9 mouse cellular contexts compared by ENCODE assay signal in the genomic region with DNA sequence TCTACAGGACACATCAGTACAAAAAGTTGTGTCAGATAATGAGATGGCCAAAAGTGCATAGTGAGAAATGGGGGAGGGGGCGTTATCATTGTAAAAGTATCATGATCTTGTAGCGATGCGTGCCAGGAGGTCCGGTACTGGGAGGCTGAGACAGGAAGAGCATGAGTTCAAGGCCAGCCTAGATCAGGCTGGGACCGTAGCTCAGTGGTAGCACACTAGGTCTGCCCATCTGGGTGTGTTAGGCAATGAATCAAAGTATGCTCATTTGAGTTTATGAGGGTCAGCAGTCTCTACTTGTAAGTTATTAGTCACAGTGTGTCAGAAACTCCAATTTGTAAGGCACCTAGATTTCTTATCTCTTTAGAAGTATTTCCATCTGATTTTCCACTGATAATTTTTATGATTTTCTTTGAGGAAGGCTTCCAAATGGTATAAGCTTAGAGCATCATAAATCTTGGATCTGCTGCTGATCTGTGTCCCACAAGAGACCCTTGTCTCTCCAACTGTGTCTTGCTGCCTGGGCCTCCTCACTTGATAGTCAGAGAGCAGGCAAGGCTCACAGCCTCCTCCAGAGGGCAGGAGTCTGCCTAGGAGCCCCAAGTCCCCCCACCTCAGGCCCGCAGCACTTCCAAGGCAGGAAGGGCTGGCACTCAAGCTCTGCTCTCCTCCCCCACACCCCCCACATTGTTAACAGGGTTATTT. TPM values are rescaled to one million over a fixed set of nuclear protein-coding genes. Genes with fewer than 3 reads are reported as not detected.
DNase-seq lines count a peak whose midpoint lies in the region; TF ChIP-seq lines count a peak whose summit lies in the region.
"Had no signal": no experiment of that assay in that cellular context is flagged by ENCODE, and none has a peak within 500 bp of the region (broad histone marks: within the 10 kb centered on the region; RNA-seq: fewer than 3 reads in every experiment).

No protein-coding gene starts in this region.

- peak; percentile 37; the same call in 1 of the 2 replicates for TF ChIP-seq CTCF in small intestine, adult 2 months (IDR thresholded peaks at IDR 0.05; ENCODE audit: extremely low read depth, insufficient read length, insufficient replicate concordance, low read depth, low read length)

- H3K27me3 ChIP-seq in small intestine, adult 2 months (ENCODE audit: control insufficient read depth, insufficient read depth, low read length) = no peaks in the 10 kb centered on the region
- H3K27me3 ChIP-seq: Patski had no signal

- TF ChIP-seq POLR2A in small intestine, adult 2 months (IDR thresholded peaks at IDR 0.05; ENCODE audit: low read depth, low read length) = no peak

- 78% methylated on average over 6 of the region's 6 CpGs for WGBS in small intestine, adult 2 months

- peak; percentile 35 for DNase-seq in embryo, embryonic 10 days (ENCODE audit: low spot score)
- DNase-seq in embryo, embryonic 9.5 days (ENCODE audit: extremely low spot score) = no peak
- DNase-seq in right cerebral cortex, postnatal 14 days = peak; percentile 26
- DNase-seq in right cerebral cortex, adult 18-20 months = no peak
- DNase-seq in heart, postnatal 10 days = peak; percentile 32 to 41
- no peak for DNase-seq in gastrocnemius, adult 8-10 months (ENCODE audit: low spot score in 2 of 2)
- no peak for DNase-seq in ovary, adult 18-20 months (ENCODE audit: low spot score)

- intact Hi-C loops in heart, postnatal 10 days (cut with DNase I) = no loop called here

- no peak overlapping the region for H3K27ac ChIP-seq in small intestine, adult 2 months (ENCODE audit: insufficient read depth, low read depth, low read length)

- H3K4me3 ChIP-seq in small intestine, adult 2 months (ENCODE audit: low read depth, low read length) = no peak overlapping the region

- no peaks in the 10 kb centered on the region for H3K36me3 ChIP-seq in small intestine, adult 2 months (ENCODE audit: control insufficient read depth, insufficient read depth, low read length)

- peaks cover 2% of the 10 kb centered on the region; the same call in 1 of the 2 replicates for H3K4me1 ChIP-seq in small intestine, adult 2 months (ENCODE audit: control insufficient read depth, insufficient read depth, insufficient read length, low read length)

RNA-seq across cellular contexts. Expression of a gene that starts 14.3 kb away (rescaled TPM):
- total RNA-seq in heart, postnatal 10 days (2021) = 100 to 1,000 TPM; 229 to 232 TPM
- polyA plus RNA-seq in small intestine, adult 2 months (2012; rRNA removed) = 213 and 397 TPM in 2 replicates
- 100 to 1,000 TPM; 105 to 114 (median 107) TPM for total RNA-seq in gastrocnemius, adult 8-10 months (2022)

Comparison
In these comparisons a context has a peak if more than half of its experiments do, and no peak if none do; other contexts are left out.
1. DNase-seq: peak in embryo, embryonic 10 days (single experiment), right cerebral cortex, postnatal 14 days (single experiment) and heart, postnatal 10 days (2 of 2); none in embryo, embryonic 9.5 days (single experiment), right cerebral cortex, adult 18-20 months (single experiment), gastrocnemius, adult 8-10 months (0 of 2) and ovary, adult 18-20 months (single experiment).